Mouse (Mus musculus) heart, adult 18-20 months (tissue): Measurements from ENCODE around the gene Nav2. TPM values are rescaled to one million over a fixed set of nuclear protein-coding genes. Genes with fewer than 3 reads are reported as not detected.

Experiments
- DNase-seq, 2 experiments: peaks; one replicate each; pipeline ENCODE4 v3.0.0; 2021 to 2022; ENCODE audit warnings: mixed read lengths in 1 of 2
- total RNA-seq, 2 experiments: library from RNA; stranded (reverse); gene quantifications; 2 replicates each; pipeline ENCODE4 v1.2.3; 2021

The Nav2 gene
- total RNA-seq, 2 experiments from 2014 or later = 35.5 to 45.2 TPM

- DNase-seq = no peak
These were observed 656.6 kb downstream of the Nav2 start for GRCm38 (mm10) chr7:49565084-49565483.

GRCm38 (mm10) chr7:49565798-49566197, 657.3 kb downstream of the Nav2 start:
- DNase-seq = no peak

DNA sequence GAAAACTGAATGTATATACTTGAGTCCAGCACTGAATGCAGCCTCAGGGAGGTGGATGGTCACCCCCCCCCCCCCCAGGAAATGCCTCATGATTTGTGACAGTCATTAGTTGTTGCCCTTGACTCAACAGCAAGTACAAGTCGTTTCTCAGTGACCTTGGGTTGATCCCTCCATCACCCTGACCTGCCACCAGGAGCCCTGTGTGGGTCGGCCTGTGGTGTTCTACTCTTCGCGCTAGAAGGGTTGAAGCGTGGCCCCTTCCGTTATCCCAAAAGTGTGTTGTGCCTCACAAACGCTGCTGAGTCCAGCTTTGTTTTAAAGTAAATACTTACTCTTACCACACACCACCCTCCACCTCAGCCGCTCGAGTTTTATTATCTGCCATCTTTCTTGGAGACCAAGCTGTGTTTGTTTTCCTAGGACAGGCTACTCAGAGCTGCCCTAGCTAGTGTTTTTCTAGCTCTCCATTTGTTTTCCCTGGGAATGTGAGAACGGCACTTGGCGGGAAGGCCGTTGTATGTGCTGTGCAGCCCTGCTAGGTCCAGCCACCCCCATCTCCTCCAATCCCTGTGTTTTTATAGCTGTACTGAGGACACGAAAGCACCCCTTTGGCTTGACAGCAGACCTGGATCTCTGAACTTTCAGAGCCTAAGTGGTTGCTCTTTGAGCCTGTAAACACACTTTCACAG, 659.0 kb downstream of the Nav2 start:
- no peak for DNase-seq

DNA sequence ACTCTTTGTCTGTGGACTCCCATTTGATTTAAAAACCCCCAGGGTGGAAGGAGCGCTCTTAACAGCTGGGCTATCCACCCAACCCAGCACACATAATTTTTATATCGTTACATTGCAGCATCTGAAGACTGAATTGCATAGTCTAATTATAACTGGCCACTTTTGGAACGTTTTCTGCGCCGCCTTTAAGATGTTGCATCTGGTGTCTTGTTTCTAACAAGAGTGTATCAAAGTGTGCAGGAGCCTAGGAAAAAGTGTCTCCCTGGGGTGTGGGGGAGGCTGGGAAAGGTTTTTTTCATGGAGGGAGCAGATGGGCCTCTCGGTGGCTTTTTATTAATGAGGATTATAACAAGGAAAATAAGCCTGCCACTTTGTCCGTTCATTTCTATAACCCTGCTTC, 661.1 kb downstream of the Nav2 start:
- DNase-seq = no peak

DNA sequence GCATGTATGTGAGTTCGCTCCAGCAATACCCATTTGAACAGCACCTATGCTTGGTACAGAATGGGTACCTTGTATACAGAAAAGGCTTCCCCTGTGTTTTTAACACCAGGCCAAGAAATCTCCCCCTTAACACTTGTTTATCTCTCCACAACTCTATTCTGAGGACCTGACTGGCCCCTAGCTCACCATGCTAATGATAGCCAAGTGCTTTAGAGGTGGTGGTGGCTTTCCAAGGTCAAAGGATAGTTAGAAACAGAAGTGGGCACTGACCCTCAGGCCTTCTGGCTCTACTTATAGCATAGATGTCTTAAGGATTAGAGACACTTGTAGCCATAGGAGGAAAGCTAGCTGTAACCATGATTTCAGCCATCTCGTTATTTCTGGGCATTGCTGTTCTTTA, 663.1 kb downstream of the Nav2 start:
- DNase-seq = no peak

- no peak for DNase-seq
These were observed 666.7 kb downstream of the Nav2 start for GRCm38 (mm10) chr7:49575226-49575625.

DNA sequence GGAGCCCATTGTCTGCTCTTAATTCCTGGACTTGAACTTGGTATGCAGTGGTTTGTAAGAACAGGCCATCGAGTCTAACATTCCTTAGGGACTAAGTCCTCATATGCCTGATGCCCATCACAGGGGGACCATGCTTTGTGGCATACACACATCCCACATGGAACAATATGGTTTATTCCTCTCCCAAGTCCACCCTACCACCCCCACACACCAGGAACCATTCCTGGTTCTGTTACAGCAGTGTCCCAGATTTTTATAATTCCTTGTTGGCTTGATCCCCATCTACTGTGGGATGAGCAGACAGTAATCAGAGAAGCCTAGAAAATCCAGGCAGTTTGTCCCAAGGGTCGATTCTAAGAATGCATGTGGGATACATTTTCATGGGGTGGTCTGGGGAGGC, 668.6 kb downstream of the Nav2 start:
- DNase-seq = no peak

DNA sequence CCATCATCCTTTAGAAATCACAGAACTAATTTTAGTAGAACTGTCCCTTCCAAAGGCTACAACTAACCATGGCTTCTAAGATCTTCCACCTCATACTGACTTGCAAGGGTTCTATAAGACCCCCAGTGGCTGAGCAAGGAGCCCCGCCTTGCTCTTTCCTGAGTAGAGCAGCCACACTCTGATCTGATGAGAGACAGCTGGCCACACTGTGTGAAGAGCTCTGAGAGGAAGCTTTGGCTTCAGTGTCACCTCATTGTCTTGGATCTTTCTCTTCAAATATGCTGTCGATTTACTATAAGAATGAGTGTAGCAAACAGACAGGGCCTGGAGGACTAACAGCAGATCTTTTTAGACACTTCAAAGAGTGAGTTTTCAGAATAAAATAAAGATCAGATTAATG, 673.4 kb downstream of the Nav2 start:
- DNase-seq = no peak

DNA sequence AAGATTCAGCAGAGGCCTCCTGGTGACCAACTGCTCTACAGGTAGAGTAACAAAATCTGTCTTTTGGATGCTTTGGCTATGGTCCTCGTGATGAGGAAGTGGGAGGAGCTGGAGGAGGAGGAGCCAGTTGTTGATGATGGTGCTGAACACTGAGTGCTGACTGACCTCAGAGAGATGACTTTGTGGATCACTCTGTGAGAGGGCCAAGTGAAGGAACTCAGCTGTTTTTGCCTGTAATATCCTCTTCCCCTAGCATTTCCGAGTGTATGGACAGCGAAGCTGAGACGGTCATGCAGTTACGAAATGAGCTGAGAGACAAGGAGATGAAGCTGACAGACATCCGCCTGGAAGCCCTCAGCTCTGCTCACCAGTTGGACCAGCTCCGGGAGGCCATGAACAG, 674.0 kb downstream of the Nav2 start:
- no peak for DNase-seq

DNA sequence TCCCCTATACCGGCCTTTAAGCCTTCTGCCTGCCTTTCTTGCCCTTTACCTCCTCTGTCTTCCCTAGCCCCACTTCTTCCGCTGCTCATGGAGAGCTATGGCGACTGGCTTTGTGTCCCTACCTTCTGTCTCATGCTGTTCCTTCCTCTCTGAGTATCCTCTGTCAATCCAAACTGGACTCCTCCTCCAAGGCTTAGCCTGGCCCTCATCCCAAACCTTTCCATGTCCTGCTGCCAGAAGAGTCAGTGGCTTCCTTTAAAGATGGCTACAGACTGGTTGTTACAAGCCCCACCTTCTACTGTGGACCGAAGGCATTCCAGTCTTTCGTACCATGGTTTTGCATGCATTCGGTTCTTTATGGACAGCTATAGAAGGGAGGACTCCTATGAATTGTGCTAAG, 674.7 kb downstream of the Nav2 start:
- DNase-seq = no peak

GRCm38 (mm10) chr7:49586530-49587120, 678.1 kb downstream of the Nav2 start:
- no peak for DNase-seq

- DNase-seq = no peak
These were observed 681.1 kb downstream of the Nav2 start for GRCm38 (mm10) chr7:49589635-49590034.

DNA sequence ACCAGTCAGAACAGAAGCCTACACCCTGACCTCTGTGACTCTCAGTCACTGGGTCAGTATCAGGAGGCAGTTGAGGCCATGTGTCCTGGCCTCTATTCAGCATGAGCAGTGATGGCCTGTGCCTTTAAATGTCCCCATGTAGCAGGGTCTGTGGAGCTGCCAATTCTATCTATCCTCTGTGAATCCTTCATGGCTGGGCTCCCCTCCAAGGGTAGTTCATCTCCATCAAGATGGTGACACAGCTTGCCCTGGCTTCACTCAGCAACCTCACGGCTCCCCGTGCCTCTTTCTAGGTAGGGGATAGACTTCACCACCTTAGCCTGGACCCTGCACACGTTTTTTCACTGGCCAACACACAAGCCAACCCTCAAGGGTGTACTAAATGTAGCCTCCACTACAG, 689.3 kb downstream of the Nav2 start:
- no peak for DNase-seq

GRCm38 (mm10) chr7:49598225-49598624, 689.7 kb downstream of the Nav2 start:
- DNase-seq = no peak

DNA sequence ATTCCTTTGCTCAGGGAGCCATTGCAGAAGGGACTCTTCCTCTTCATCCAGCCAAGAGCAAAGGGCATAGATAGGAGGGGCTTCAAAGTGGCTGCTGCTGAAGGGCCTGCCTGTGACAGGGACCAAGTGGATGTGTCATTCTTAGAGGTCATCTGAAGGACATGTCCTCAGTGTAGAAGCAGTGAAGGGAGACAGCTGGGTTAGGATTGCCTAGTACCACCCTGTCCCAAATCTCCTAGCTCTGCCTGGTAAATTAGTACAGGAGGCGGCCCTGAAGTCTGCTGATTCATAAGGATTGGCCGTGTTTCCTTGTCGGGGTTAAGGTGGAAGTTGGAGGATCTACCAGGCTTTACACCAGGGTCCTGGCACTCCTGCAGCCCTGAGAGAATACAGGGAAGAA, 691.4 kb downstream of the Nav2 start:
- DNase-seq = no peak

DNA sequence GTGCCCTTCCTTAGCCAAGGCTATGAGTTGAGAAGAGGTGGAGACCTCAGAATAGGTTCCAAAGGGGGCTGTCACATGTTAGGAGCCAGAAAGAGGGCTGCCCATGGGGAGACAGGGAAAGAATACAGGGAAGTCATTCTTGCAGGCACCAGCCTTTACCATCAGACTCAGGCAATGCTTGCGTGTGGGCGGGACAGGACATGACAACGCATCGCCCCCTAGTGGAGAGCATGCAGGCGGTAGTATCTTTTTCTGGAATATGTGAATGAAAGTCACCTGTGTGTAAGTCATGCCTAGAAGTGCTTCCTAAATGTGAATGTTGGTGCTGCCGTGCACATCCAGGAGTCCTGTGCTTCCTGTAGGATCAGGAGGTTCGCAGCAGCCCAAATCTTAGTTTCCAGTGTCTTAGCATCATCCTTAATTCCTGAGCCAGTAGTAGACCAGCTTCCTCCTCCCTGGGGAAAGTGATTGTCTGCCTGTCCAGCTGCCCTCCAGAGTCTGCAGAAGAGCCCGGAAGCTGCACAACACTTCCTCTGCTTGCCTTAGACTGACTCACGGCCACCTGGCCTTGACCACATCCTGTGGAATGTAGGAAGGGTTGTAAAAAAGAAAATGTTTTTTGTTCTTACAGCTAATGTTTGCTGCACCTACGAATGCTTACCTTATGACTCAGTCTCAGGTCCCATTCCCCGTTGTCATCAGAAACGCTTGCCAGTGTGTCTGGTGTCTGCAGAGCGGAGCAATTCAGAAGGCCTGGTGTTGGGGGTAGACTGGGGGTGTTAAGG, 692.9 kb downstream of the Nav2 start:
- DNase-seq = peak; percentile 56 to 73

DNA sequence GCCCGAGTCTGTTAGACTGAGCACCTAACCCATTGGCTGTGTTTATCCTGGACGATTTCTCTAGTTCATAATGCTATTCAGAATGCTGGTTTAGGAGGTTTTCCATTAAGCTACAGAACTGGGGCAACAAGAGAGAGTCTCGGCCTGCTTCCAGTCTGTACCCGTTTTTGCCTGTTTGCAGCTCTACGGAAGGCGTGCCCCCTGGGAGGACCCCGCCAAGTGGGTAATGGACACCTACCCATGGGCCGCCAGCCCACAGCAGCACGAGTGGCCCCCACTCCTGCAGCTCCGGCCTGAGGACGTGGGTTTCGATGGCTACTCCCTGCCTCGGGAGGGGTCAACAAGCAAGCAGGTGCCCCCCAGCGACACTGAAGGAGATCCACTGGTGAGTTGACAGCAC, 695.7 kb downstream of the Nav2 start:
- DNase-seq = no peak

- DNase-seq = peak; percentile 47 to 59
These were observed 696.7 kb downstream of the Nav2 start for GRCm38 (mm10) chr7:49604965-49605795.

DNA sequence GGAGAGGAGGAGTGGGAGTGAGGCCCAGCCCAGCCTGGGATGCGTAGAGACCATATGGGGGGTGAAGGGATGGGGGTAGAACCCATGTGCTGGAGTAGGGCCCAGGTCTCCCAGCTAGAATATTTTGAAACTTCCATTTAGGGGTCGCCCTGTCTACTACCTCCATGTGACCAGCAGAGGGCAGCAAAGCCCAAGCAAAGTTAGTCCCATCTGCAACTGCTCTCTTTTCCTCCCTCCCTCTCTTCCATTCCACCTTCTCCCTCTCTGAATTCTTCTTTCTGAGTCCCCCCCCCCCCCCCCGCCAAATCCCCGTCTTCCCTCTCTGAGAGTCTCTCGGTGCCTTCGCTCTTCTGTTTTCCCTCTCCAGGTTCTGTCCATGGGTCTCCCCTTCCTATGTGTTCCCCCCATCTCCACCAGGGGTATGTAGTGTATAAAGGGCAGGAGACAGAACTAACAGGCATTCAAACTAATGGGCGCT, 707.8 kb downstream of the Nav2 start:
- peak; percentile 42 to 80 for DNase-seq

DNA sequence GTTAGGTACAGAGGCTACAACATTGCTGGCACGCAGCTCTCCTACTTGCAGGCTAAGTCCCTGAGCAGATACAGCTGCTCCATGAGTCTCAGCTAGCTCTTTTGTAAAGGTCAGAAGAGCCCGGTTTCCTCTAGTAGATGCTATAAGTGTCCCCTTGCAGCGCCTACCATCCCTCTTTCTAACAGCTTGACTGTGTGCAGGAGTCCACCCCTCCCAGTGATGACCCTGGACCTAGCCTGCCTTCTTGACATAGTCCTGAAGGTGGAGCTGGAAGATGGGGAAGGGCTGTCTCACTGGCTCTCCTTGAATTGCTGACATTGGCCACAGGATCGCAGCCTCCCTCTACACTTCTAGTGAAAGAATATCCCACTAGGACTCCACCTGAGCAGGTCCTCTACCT, 708.6 kb downstream of the Nav2 start:
- no peak for DNase-seq

DNA sequence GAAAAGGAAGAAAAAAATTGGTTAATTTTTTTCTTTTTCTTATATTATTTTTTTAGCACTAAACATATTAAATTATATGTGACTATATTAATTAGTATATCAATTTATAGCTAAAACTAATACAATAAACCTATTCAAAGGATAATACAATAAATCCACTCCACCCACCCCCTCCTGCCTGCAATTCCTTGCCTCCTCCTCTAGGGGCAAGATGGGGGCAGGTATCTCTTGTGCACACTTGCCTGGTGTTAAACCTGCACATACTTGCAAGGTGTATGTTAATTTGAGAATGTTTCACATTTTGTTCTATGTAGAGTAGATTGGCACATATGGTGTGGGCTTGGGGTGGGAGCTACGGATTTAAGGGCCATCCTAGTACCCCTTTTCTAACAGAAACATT, 711.6 kb downstream of the Nav2 start:
- DNase-seq = no peak

DNA sequence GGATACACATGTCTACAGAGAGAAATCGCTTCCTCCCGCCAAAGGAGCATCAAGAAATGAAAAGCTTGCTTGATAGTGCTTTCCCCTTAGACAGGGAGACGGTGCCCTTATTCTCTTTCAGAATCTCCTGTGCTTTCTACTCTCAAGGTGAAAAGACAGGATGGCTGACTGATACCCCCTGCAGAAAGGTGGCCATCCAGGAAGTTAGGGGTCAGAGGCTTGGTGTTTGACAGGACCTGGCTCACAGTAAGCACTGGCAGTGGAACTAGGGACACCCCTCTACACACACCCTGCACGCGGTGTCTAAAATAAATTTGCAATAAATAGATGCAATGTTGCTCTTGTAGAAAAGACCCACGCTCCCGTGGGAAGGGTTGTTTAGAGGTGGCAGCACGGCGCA, 723.4 kb downstream of the Nav2 start:
- no peak for DNase-seq

DNA sequence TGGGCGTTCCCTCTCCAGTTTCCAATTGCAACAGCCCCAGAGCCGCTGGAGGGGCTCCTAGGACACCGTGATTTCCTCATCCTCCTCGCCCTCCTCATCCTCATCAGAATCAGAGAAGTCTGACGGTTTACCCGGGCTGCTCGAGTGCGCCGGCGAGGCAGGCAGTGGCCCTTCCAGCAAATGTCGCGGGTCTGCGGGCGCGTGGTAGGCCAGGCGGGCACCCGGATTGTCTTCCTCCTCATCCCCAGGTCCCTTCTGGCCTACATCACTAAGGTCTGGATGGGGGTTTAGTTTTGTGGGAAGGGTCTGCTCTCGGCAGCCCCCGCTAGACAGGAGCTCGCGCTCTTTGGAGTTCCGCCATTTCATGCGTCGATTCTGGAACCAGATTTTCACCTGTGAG, 723.9 kb downstream of the Nav2 start:
- DNase-seq = no peak
